Mouse (Mus musculus) cerebellum, postnatal 25 days (tissue): ENCODE measurements around the gene Trmt61a.
A peak's percentile ranks its signal among the peaks of the same experiment; 100 is the strongest.
"Not testable (repeated sequence)": the region's sequence is repeated elsewhere in the genome, so short reads cannot be mapped to it uniquely, and the experiment has no call there.

Experiments
- DNase-seq, 2 experiments: peaks; one replicate each; pipeline ENCODE4 v3.0.0; 2021; ENCODE audit warnings: mixed read lengths in 2 of 2

Gene Trmt61a

GRCm38 (mm10) chr12:111677882-111678669 is at the start of gene Trmt61a:
Trmt61a (plus strand) TSS chr12:111678105.
- peak; percentile 92 to 94 for DNase-seq

GRCm38 (mm10) chr12:111648061-111648645 is 29.8 kb upstream of the Trmt61a start:
- DNase-seq = peak; percentile 72 to 82

- DNase-seq = no peak
Measured at GRCm38 (mm10) chr12:111652953-111653352, 25.0 kb upstream of the Trmt61a start.

- DNase-seq = peak; percentile 81 to 88
Measured at GRCm38 (mm10) chr12:111653434-111653833, 24.5 kb upstream of the Trmt61a start.

- no peak for DNase-seq
Measured at GRCm38 (mm10) chr12:111655695-111656094, 22.2 kb upstream of the Trmt61a start.

- DNase-seq = no peak
Measured at GRCm38 (mm10) chr12:111659331-111659730, 18.6 kb upstream of the Trmt61a start.

GRCm38 (mm10) chr12:111660628-111661027 is 17.3 kb upstream of the Trmt61a start:
- DNase-seq = no peak

GRCm38 (mm10) chr12:111661554-111661953 is 16.4 kb upstream of the Trmt61a start:
- not testable (repeated sequence) for DNase-seq

- no peak for DNase-seq
Measured at GRCm38 (mm10) chr12:111663228-111664143, 14.4 kb upstream of the Trmt61a start.

- DNase-seq = peak in 1 of 2 experiments; percentile 38
Measured at GRCm38 (mm10) chr12:111664144-111664634, 13.7 kb upstream of the Trmt61a start.

- DNase-seq = no peak
Measured at GRCm38 (mm10) chr12:111665041-111665880, 12.6 kb upstream of the Trmt61a start.

- DNase-seq = no peak
Measured at GRCm38 (mm10) chr12:111666380-111666779, 11.5 kb upstream of the Trmt61a start.

GRCm38 (mm10) chr12:111667421-111667820 is 10.5 kb upstream of the Trmt61a start:
- DNase-seq = no peak

GRCm38 (mm10) chr12:111668457-111668912 is 9.4 kb upstream of the Trmt61a start:
- peak; percentile 97 to 99 for DNase-seq

GRCm38 (mm10) chr12:111669000-111669788 is 8.7 kb upstream of the Trmt61a start:
- peak; percentile 53 to 64 for DNase-seq

- peak in 1 of 2 experiments; percentile 49 for DNase-seq
Measured at GRCm38 (mm10) chr12:111669961-111670360, 7.9 kb upstream of the Trmt61a start.

- peak; percentile 88 for DNase-seq
Measured at GRCm38 (mm10) chr12:111670371-111670971, 7.4 kb upstream of the Trmt61a start.

- DNase-seq = no peak
Measured at GRCm38 (mm10) chr12:111670976-111671375, 6.9 kb upstream of the Trmt61a start.

GRCm38 (mm10) chr12:111671431-111671902 is 6.4 kb upstream of the Trmt61a start:
- peak; percentile 86 to 88 for DNase-seq

- DNase-seq = peak; percentile 96
Measured at GRCm38 (mm10) chr12:111672176-111672575, 5.7 kb upstream of the Trmt61a start, which contains the start of gene Ckb. Ckb (minus strand) TSS chr12:111672338.
